Mouse (Mus musculus): ENCODE data around the gene Pdlim3.

GRCm38 (mm10) chr8:45946283-45946682 is 61.0 kb downstream of the Pdlim3 start:
- TF ChIP-seq POLR2A (IDR thresholded peaks at IDR 0.05; ENCODE audit: control insufficient read depth, low read depth, low read length), result no peak
- TF ChIP-seq CTCF (IDR thresholded peaks at IDR 0.05; ENCODE audit: control insufficient read depth, insufficient read depth, insufficient replicate concordance, low read depth, low read length), result no peak
